Mouse (Mus musculus) erythroid progenitor cell, adult 5-6 weeks (primary cell): Measurements from ENCODE around the gene Acadsb. TPM values are rescaled to one million over a fixed set of nuclear protein-coding genes. Genes with fewer than 3 reads are reported as not detected.
"Not testable (repeated sequence)": the region's sequence is repeated elsewhere in the genome, so short reads cannot be mapped to it uniquely, and the experiment has no call there.

Experiments used
- ATAC-seq: replicated peaks from 2 replicates; pipeline ENCODE4 v1.8.0; 2016; ENCODE audit warnings: moderate number of reproducible peaks, mild to moderate bottlenecking, moderate TSS enrichment, inconsistent platforms; ENCODE audit not compliant: poor library complexity, low FRiP score, severe bottlenecking
- total RNA-seq, 2 experiments: library from RNA; stranded (forward) in 1 of 2; stranded (reverse) in 1 of 2; fragments of 150-400 nt in 1 of 2; fragments of 186-747, 209-891 nt in 1 of 2; gene quantifications; 2 replicates each; pipeline versions ENCODE4 v1.2.3 to v1.2.4; 2015 to 2017; ENCODE audit warnings: low replicate concordance in 2 of 2

The Acadsb gene
- total RNA-seq (2015; ENCODE audit: low replicate concordance) (1.7 and 10.1 TPM in 2 replicates), total RNA-seq (2017; ENCODE audit: low replicate concordance) (12.9 and 18.9 TPM in 2 replicates)

- peak; percentile 98 for ATAC-seq
Observed at GRCm38 (mm10) chr7:131410416-131411058, at the start of gene Acadsb, which contains the start of gene Ikzf5. TSS of gene Acadsb (plus strand) at chr7:131410601. TSS of gene Ikzf5 (minus strand) at chr7:131410521.

- ATAC-seq: peak; percentile 55
Observed at GRCm38 (mm10) chr7:131362269-131362614, 48.2 kb upstream of the Acadsb start.

GRCm38 (mm10) chr7:131362615-131363300 is 47.6 kb upstream of the Acadsb start, which contains the start of gene 2310057M21Rik:
TSS of gene 2310057M21Rik (minus strand) at chr7:131362759.
- peak; percentile 92 for ATAC-seq

- no peak for ATAC-seq
Observed at GRCm38 (mm10) chr7:131364131-131364530, 46.3 kb upstream of the Acadsb start.

- ATAC-seq: peak; percentile 98
Observed at GRCm38 (mm10) chr7:131370648-131371469, 39.5 kb upstream of the Acadsb start, which contains the start of gene Pstk. TSS of gene Pstk (plus strand) at chr7:131371141.

- ATAC-seq: no peak
Observed at GRCm38 (mm10) chr7:131371470-131371860, 38.9 kb upstream of the Acadsb start.

GRCm38 (mm10) chr7:131371880-131372651 is 38.3 kb upstream of the Acadsb start:
- no peak for ATAC-seq

GRCm38 (mm10) chr7:131391761-131392160 is 18.6 kb upstream of the Acadsb start:
- ATAC-seq: not testable (repeated sequence)

- peak; percentile 33 for ATAC-seq
Observed at GRCm38 (mm10) chr7:131409321-131409987, 947 bp upstream of the Acadsb start.

- peak; percentile 56 for ATAC-seq
Observed at GRCm38 (mm10) chr7:131409988-131410385, 414 bp upstream of the Acadsb start.

GRCm38 (mm10) chr7:131411221-131411940 is 980 bp downstream of the Acadsb start:
- no peak for ATAC-seq

GRCm38 (mm10) chr7:131411941-131412270 is 1.5 kb downstream of the Acadsb start:
- no peak for ATAC-seq

- not testable (repeated sequence) for ATAC-seq
Observed at GRCm38 (mm10) chr7:131416742-131417141, 6.3 kb downstream of the Acadsb start.

- ATAC-seq: no peak
Observed at GRCm38 (mm10) chr7:131417605-131418004, 7.2 kb downstream of the Acadsb start.

- ATAC-seq: peak; percentile 98
Observed at GRCm38 (mm10) chr7:131424912-131425311, 14.5 kb downstream of the Acadsb start.

- no peak for ATAC-seq
Observed at GRCm38 (mm10) chr7:131427331-131427730, 16.9 kb downstream of the Acadsb start.

- no peak for ATAC-seq
Observed at GRCm38 (mm10) chr7:131432244-131432643, 21.8 kb downstream of the Acadsb start.

GRCm38 (mm10) chr7:131434276-131434675 is 23.9 kb downstream of the Acadsb start:
- ATAC-seq: no peak
